Mouse (Mus musculus): ENCODE results near the gene Traf6. TPM values are rescaled to one million over a fixed set of nuclear protein-coding genes. Genes with fewer than 3 reads are reported as not detected.

Gene Traf6
- total and polyA plus RNA-seq, 3 experiments = 10.5 to 16.8 (median 14.0) TPM

- no peak for TF ChIP-seq MAFK (IDR thresholded peaks at IDR 0.05; ENCODE audit: insufficient replicate concordance, low read length)
Measured at GRCm38 (mm10) chr2:101693577-101694215, 15.5 kb downstream of the Traf6 start (continued).

GRCm38 (mm10) chr2:101695584-101695983 lies 17.4 kb downstream of the Traf6 start:
- no peak for DNase-seq (ENCODE audit: extremely low read depth)
- Histone ChIP-seq H3K79me2 (replicated peaks; ENCODE audit: control insufficient read depth, extremely low read depth, insufficient read depth, poor library complexity, severe bottlenecking) (no peaks in the 10 kb centered on the region), H3K36me3 (replicated peaks in 1 of 2; ENCODE audit: control insufficient read depth in 1 of 2, insufficient read depth in 1 of 2, low read length in 1 of 2) (peaks cover 45 to 77% of the 10 kb centered on the region in 2 experiments), H3K4me1 (ENCODE audit: control insufficient read depth in 1 of 2, insufficient read depth in 2 of 2) (peaks cover 0 to 11% of the 10 kb centered on the region in 2 experiments; a peak in 2 of 4 replicates), H3K9me3 (replicated peaks; ENCODE audit: low read length) (no peaks in the 10 kb centered on the region), H3K9ac (ENCODE audit: insufficient read depth, low read depth) (no peak overlapping the region), H3K4me2 (ENCODE audit: insufficient read depth, low read depth, poor library complexity, severe bottlenecking) (no peak overlapping the region), H3K27me3 (replicated peaks) (no peaks in the 10 kb centered on the region), H3K4me3 (replicated peaks in 1 of 3; ENCODE audit: low read depth in 2 of 3, low read length in 2 of 3, poor library complexity in 1 of 3) (no peak overlapping the region), H3K27ac (ENCODE audit: insufficient read depth, low read depth) (no peak overlapping the region)
- TF ChIP-seq ZC3H11A (IDR thresholded peaks at IDR 0.05; ENCODE audit: low read depth, low read length) (no peak), TBP (conservative IDR thresholded peaks at IDR 0.05; ENCODE audit: low read depth, low read length) (no peak), ELF1 (IDR thresholded peaks at IDR 0.05; ENCODE audit: low read depth, low read length) (no peak), USF1 (IDR thresholded peaks at IDR 0.05; ENCODE audit: low read depth, low read length) (no peak), ETS1 (conservative IDR thresholded peaks at IDR 0.05; ENCODE audit: low read depth, low read length) (no peak), IRF4 (IDR thresholded peaks at IDR 0.05; ENCODE audit: low read depth, low read length) (no peak), ZKSCAN1 (IDR thresholded peaks at IDR 0.05; ENCODE audit: borderline replicate concordance, low read depth, low read length) (no peak), POLR2AphosphoS2 (IDR thresholded peaks at IDR 0.05; ENCODE audit: low read depth, low read length) (no peak), PAX5 (IDR thresholded peaks at IDR 0.05; ENCODE audit: low read length) (no peak), ZNF384 (IDR thresholded peaks at IDR 0.05; ENCODE audit: low read depth, low read length) (no peak), CHD2 (IDR thresholded peaks at IDR 0.05; ENCODE audit: low read length) (no peak), MAZ (IDR thresholded peaks at IDR 0.05; ENCODE audit: low read depth, low read length) (no peak), MEF2A (IDR thresholded peaks at IDR 0.05; ENCODE audit: borderline replicate concordance, low read depth, low read length) (no peak), RCOR1 (conservative IDR thresholded peaks at IDR 0.05; ENCODE audit: low read depth, low read length) (no peak)
- dilution Hi-C loops (cut with MboI; ENCODE audit: extremely low pct_ligation_motif_present, extremely low pct_unique_long_range_greater_than_20kb, low sequenced_read_pairs) = no loop called here
- in situ Hi-C loops (cut with MboI; ENCODE audit: low pct_ligation_motif_present, low pct_unique_long_range_greater_than_20kb, low sequenced_read_pairs) = no loop called here

- H3K9me3 ChIP-seq (replicated peaks; ENCODE audit: low read length) = no peaks in the 10 kb centered on the region
- H3K27ac ChIP-seq (ENCODE audit: insufficient read depth, low read depth) = no peak overlapping the region
- H3K4me2 ChIP-seq (ENCODE audit: insufficient read depth, low read depth, poor library complexity, severe bottlenecking) = no peak overlapping the region
- dilution Hi-C loops (cut with MboI; ENCODE audit: extremely low pct_ligation_motif_present, extremely low pct_unique_long_range_greater_than_20kb, low sequenced_read_pairs) (no loop called here), in situ Hi-C loops (cut with MboI; ENCODE audit: low pct_ligation_motif_present, low pct_unique_long_range_greater_than_20kb, low sequenced_read_pairs) (no loop called here)
- H3K4me1 ChIP-seq (ENCODE audit: control insufficient read depth in 1 of 2, insufficient read depth in 2 of 2) = peaks cover 0 to 11% of the 10 kb centered on the region in 2 experiments; a peak in 2 of 4 replicates
- peaks cover 28 to 50% of the 10 kb centered on the region in 2 experiments for H3K36me3 ChIP-seq (replicated peaks in 1 of 2; ENCODE audit: control insufficient read depth in 1 of 2, insufficient read depth in 1 of 2, low read length in 1 of 2)
- no peaks in the 10 kb centered on the region for H3K27me3 ChIP-seq (replicated peaks)
- no peak for DNase-seq (ENCODE audit: extremely low read depth)
- no peak overlapping the region for H3K4me3 ChIP-seq (replicated peaks in 1 of 3; ENCODE audit: low read depth in 2 of 3, low read length in 2 of 3, poor library complexity in 1 of 3)
- no peak for TF ChIP-seq JUN (IDR thresholded peaks at IDR 0.05; ENCODE audit: insufficient read depth, low read depth, low read length)
- no peak for TF ChIP-seq KAT2A (IDR thresholded peaks at IDR 0.05; ENCODE audit: insufficient replicate concordance, low read length)
- no peak for TF ChIP-seq EP300 (IDR thresholded peaks at IDR 0.05; ENCODE audit: low read length)
- no peak for TF ChIP-seq ZC3H11A (IDR thresholded peaks at IDR 0.05; ENCODE audit: low read depth, low read length)
- no peak for TF ChIP-seq ZMIZ1 (IDR thresholded peaks at IDR 0.05; ENCODE audit: low read depth, low read length)
- TF ChIP-seq HCFC1 (IDR thresholded peaks at IDR 0.05; ENCODE audit: low read depth, low read length) = no peak
- no peak for TF ChIP-seq MXI1 (IDR thresholded peaks at IDR 0.05; ENCODE audit: low read depth, low read length)
- no peak for TF ChIP-seq ELF1 (IDR thresholded peaks at IDR 0.05; ENCODE audit: low read depth, low read length)
- TF ChIP-seq MAZ (IDR thresholded peaks at IDR 0.05; ENCODE audit: low read depth, low read length) = no peak
- TF ChIP-seq POLR2A (IDR thresholded peaks at IDR 0.05; ENCODE audit: low read depth, low read length) = no peak
- no peak for TF ChIP-seq SMC3 (IDR thresholded peaks at IDR 0.05; ENCODE audit: low read depth, low read length)
- TF ChIP-seq MEF2A (IDR thresholded peaks at IDR 0.05; ENCODE audit: borderline replicate concordance, low read depth, low read length) = no peak
- no peak for TF ChIP-seq USF1 (IDR thresholded peaks at IDR 0.05; ENCODE audit: low read depth, low read length)
- no peaks in the 10 kb centered on the region for H3K79me2 ChIP-seq (replicated peaks; ENCODE audit: control insufficient read depth, extremely low read depth, insufficient read depth, poor library complexity, severe bottlenecking)
- H3K9ac ChIP-seq (ENCODE audit: insufficient read depth, low read depth) = no peak overlapping the region
Measured at GRCm38 (mm10) chr2:101699284-101699683, 21.1 kb downstream of the Traf6 start.
